Mouse (Mus musculus) ES-E14 (cell line): Measurements from ENCODE around the gene Krtap10-4. TPM values are rescaled to one million over a fixed set of nuclear protein-coding genes. Genes with fewer than 3 reads are reported as not detected.

ENCODE experiments used
- DNase-seq: peaks from one replicate; pipeline ENCODE4 v3.0.0-alpha.2; 2013; ENCODE audit warnings: low read depth, low spot score
- H3K27ac ChIP-seq: 2 replicates; pipeline ENCODE4 v1.5.1; 2012; ENCODE audit warnings: low read depth, mild to moderate bottlenecking, low read length, moderate library complexity, mixed read lengths; ENCODE audit not compliant: poor library complexity, insufficient read depth, severe bottlenecking
- H3K36me3 ChIP-seq: 2 replicates; pipeline ENCODE4 v1.6.1; 2012; ENCODE audit warnings: mild to moderate bottlenecking, low read length, moderate library complexity, mixed read lengths; ENCODE audit not compliant: control insufficient read depth, poor library complexity, insufficient read depth, severe bottlenecking
- H3K4me1 ChIP-seq, 2 experiments: fragments of 150-350 bp in 1 of 2; sonication (generic) in 1 of 2; 2 replicates each; pipeline ENCODE4 v1.6.1; 2012; ENCODE audit warnings: low read length in 2 of 2, mild to moderate bottlenecking in 1 of 2, mixed read lengths in 1 of 2; ENCODE audit not compliant: control insufficient read depth in 2 of 2, insufficient read depth in 2 of 2, poor library complexity in 1 of 2
- H3K4me3 ChIP-seq, 2 experiments: fragments of 150-350 bp in 1 of 2; sonication (generic) in 1 of 2; 2 replicates each; pipeline ENCODE4 v1.5.1; 2012; ENCODE audit warnings: low read length in 2 of 2, low read depth in 1 of 2, mild to moderate bottlenecking in 1 of 2, mixed read lengths in 1 of 2; ENCODE audit not compliant: insufficient read depth in 1 of 2, poor library complexity in 1 of 2, severe bottlenecking in 1 of 2
- H3K9ac ChIP-seq: 2 replicates; pipeline ENCODE4 v1.6.1; 2012; ENCODE audit warnings: low read depth, mild to moderate bottlenecking, low read length, mixed read lengths; ENCODE audit not compliant: poor library complexity, insufficient read depth, severe bottlenecking
- H3K9me3 ChIP-seq: fragments of 150-350 bp; sonication (generic); 2 replicates; pipeline ENCODE4 v1.6.1; 2012; ENCODE audit warnings: low read depth, mild to moderate bottlenecking, low read length; ENCODE audit not compliant: control insufficient read depth, insufficient read depth
- CHD2 ChIP-seq: IDR thresholded peaks from 2 replicates; pipeline ENCODE4 v1.6.1; 2014; ENCODE audit warnings: mild to moderate bottlenecking, low read depth, low read length, inconsistent platforms
- HCFC1 ChIP-seq: IDR thresholded peaks from 2 replicates; pipeline ENCODE4 v1.6.1; 2012; ENCODE audit warnings: low read length, inconsistent platforms, borderline replicate concordance; ENCODE audit not compliant: insufficient read depth
- MAFK ChIP-seq: IDR thresholded peaks from 2 replicates; pipeline ENCODE4 v1.6.1; 2014; ENCODE audit warnings: mild to moderate bottlenecking, low read depth, low read length, inconsistent platforms; ENCODE audit not compliant: insufficient read depth
- ZC3H11A ChIP-seq: IDR thresholded peaks from 2 replicates; pipeline ENCODE4 v1.6.1; 2012; ENCODE audit warnings: low read depth, mild to moderate bottlenecking, inconsistent platforms, low read length, borderline replicate concordance
- ZNF384 ChIP-seq: IDR thresholded peaks from 2 replicates; pipeline ENCODE4 v1.6.1; 2012; ENCODE audit warnings: low read depth, low read length, inconsistent platforms
- in situ Hi-C, 2 experiments: fragments of 600-800 bp; cut with MboI; formaldehyde crosslinking; loops; one replicate each; pipeline ENCODE4 v1.15.1; 2025; ENCODE audit warnings: low sequenced_read_pairs in 2 of 2, inconsistent platforms in 1 of 2; ENCODE audit not compliant: unreplicated experiment in 2 of 2
- total RNA-seq: library from RNA; depleted of rRNA; stranded (reverse); fragments of 300-350 nt; gene quantifications from 2 replicates; pipeline ENCODE4 v1.2.3, GENCODE M21; 2012

Gene Krtap10-4
- total RNA-seq, 1 experiment: not detected

DNA sequence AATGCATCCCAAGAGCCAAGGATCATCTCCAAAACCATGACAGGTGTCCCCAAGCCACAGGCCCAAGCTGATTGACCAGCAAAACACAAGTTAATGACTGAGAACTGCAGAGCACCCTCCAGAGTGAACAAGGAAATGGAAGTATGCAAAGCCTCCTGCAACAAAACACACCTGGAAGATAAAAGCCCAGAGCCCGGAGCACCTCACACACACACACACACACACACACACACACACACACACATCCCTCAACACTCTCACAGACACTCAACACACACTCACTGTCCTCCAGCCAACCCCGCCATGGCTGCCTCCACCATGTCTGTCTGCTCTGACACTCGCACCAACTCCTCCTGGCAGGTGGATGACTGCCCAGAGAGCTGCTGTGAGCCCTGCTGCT, 19.6 kb upstream of the Krtap10-4 start, which contains the start of gene Gm36176:
Gm36176 (plus strand) TSS at position 301 of the 400 bp plus-strand sequence.
- H3K4me1 ChIP-seq: peaks cover 0 to 5% of the 10 kb centered on the region in 2 experiments; a peak in 1 of 4 replicates
- in situ Hi-C loops: no loop called here
- H3K9ac ChIP-seq: no peak within 1 kb of the TSS
- no peak within 1 kb of the TSS for H3K27ac ChIP-seq
- TF ChIP-seq MAFK (no peak), ZC3H11A (no peak), ZNF384 (no peak), HCFC1 (no peak), CHD2 (no peak)
- no peaks in the 10 kb centered on the region for H3K36me3 ChIP-seq
- no peak within 1 kb of the TSS for H3K4me3 ChIP-seq
- no peak for DNase-seq
- no peaks in the 10 kb centered on the region for H3K9me3 ChIP-seq

DNA sequence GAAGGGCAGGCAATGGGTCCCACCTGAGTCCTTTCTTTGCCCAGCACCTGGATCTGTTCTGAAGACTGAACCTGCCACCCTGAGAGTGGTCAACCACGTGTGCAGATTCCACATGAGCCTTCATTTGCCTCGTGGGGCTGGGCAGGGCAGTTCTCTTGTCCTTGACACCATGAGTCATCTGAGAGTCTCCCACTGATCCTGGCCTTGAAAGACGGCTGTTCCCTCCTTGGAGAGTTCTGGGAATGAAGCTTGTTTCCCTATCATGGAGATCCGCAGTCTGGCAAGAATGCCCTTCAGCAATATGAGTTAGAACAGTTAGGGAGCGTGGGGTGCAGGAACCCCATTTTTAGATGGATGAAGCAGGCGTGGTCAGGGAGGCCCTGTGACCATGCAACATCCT, 12.1 kb upstream of the Krtap10-4 start:
- TF ChIP-seq ZC3H11A: no peak
- TF ChIP-seq CHD2: no peak
- H3K4me1 ChIP-seq: no peaks in the 10 kb centered on the region
- H3K27ac ChIP-seq: no peak overlapping the region
- H3K9ac ChIP-seq: no peak overlapping the region
- no peak overlapping the region for H3K4me3 ChIP-seq
- in situ Hi-C loops: no loop called here
- H3K9me3 ChIP-seq: no peaks in the 10 kb centered on the region
- DNase-seq: no peak
- no peaks in the 10 kb centered on the region for H3K36me3 ChIP-seq

DNA sequence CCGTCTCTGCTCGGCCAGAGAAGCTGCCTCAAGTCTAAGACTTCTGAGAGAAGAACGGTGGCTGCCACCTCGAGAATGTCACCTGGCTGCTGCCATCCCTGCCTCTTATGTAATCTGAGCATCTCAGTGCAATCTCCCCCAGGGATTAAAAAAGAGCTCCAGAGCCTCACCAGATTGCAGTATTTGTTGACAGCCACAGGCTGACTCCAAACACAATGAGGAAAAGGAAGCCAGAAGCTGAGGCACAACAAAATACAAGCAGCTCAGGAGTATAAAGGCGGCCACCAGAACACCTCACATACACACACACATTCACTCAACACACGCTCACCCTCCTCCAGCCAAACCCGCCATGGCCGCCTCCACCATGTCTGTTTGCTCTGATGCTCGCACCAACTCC, 8.8 kb upstream of the Krtap10-4 start, which contains the start of gene Krtap10-10:
Krtap10-10 (plus strand) TSS at position 301 of the 400 bp plus-strand sequence.
- peak within 1 kb of the TSS in 1 of 2 experiments; percentile 25; a peak in 1 of 4 replicates for H3K4me3 ChIP-seq
- H3K4me1 ChIP-seq: no peaks in the 10 kb centered on the region
- H3K9me3 ChIP-seq: no peaks in the 10 kb centered on the region
- H3K9ac ChIP-seq: 0 out of 2 replicates have a peak within 1 kb of the TSS, but pooled peaks have one; percentile 21
- DNase-seq: no peak
- no peaks in the 10 kb centered on the region for H3K36me3 ChIP-seq
- in situ Hi-C loops: no loop called here
- no peak within 1 kb of the TSS for H3K27ac ChIP-seq
- TF ChIP-seq MAFK: no peak
- TF ChIP-seq CHD2: no peak
- TF ChIP-seq ZC3H11A: no peak
- TF ChIP-seq HCFC1: no peak
- TF ChIP-seq ZNF384: no peak

DNA sequence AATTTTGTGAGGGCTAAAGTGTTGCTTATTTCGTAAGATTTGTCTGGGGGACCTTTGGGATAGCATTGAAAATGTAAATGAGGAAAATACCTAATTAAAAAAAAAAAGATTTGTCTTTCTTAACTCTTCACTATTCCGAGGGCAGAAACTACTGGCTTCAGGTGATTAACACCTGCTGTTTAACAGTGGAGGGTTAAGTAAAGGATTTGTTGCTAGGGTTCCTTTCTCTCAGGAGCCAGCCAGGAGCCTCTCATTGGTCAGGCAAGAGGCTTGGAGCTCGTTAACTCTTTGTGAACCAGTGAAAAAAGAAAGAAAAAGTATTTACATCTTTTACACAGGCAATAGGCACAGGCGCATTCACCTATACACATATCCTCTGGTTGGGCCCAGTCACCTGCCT, 7.7 kb downstream of the Krtap10-4 start:
- TF ChIP-seq ZC3H11A: no peak
- no peak for TF ChIP-seq MAFK
- TF ChIP-seq ZNF384: no peak
- no peak for TF ChIP-seq CHD2
- no peak for TF ChIP-seq HCFC1
- no peaks in the 10 kb centered on the region for H3K36me3 ChIP-seq
- no peak overlapping the region for H3K27ac ChIP-seq
- H3K4me1 ChIP-seq: no peaks in the 10 kb centered on the region
- H3K9ac ChIP-seq: no peak overlapping the region
- no peak overlapping the region for H3K4me3 ChIP-seq
- in situ Hi-C loops: no loop called here
- no peak for DNase-seq
- H3K9me3 ChIP-seq: no peaks in the 10 kb centered on the region

DNA sequence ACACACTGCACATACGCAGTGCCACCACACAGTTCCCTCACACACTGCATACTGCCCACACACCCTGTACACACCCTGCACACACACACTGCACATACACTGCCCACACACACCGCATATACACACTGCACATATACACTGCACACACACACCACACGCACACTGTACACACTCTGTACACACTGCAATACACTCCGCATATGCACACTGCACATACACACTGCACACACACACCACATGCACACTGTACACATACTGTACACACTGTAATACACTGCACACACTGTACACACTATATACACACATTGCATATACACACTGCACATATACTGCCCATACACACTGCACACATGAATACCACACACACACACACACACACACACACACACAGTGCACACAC, 8.4 kb downstream of the Krtap10-4 start:
- TF ChIP-seq HCFC1 (no peak), MAFK (no peak), ZC3H11A (no peak), CHD2 (no peak), ZNF384 (no peak)
- in situ Hi-C loops: no loop called here
- H3K9ac ChIP-seq: no peak overlapping the region
- H3K36me3 ChIP-seq: no peaks in the 10 kb centered on the region
- no peak overlapping the region for H3K4me3 ChIP-seq
- no peak overlapping the region for H3K27ac ChIP-seq
- no peaks in the 10 kb centered on the region for H3K4me1 ChIP-seq
- H3K9me3 ChIP-seq: no peaks in the 10 kb centered on the region
- DNase-seq: no peak
